Mouse (Mus musculus) subcutaneous adipose tissue, adult 2 months (tissue): ENCODE measurements around the gene Iqcm. TPM values are rescaled to one million over a fixed set of nuclear protein-coding genes. Genes with fewer than 3 reads are reported as not detected.

Source experiments
- polyA plus RNA-seq: library from polyadenylated mRNA; depleted of rRNA; stranded (reverse); fragments of >200 nt; gene quantifications from 2 replicates; pipeline ENCODE4 v1.2.3, GENCODE M21; 2012; ENCODE audit warnings: low replicate concordance; rRNA removed

Gene Iqcm
- not detected in 2 replicates for polyA plus RNA-seq

DNA sequence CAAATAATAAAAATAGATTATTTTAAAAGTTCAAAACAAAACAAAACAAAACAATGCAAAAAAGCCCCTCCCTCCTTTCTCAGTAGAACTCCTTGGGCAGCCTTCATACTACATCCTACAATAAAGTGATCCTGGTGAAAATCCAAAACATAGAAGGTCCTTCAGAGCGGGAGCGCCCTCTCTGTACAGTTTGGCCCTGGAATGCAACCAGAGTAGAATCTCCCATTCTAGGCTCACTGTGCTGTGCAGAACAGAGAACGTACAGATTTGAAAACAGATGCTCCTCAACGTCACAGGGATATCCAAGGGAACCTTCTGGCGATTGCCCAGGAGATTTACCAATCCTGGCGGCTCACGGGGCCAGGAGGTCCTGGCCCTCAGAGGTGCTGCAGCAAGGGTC is at the start of gene Iqcm:
Gene Iqcm (plus strand): TSS at position 301 of the 400 bp plus-strand sequence.

DNA sequence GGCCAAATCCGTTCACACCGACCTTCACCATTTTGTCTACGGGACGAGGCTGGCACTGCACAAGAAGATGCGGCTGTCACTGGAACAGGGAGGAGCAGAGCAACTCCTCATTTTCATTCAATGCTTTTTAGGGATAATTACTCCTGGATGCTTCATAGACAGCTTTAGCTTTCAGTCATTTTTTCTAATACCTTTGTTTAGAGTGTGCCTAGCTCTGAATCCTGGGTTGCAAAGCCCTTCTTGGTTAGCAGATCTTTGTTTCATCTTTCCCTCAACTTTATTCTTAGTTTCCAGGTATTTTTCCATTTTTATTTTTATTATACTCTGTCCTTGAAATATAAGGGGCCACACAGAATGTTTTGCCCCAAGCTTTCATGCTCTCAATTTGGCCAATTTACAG is 42.0 kb upstream of the Iqcm start, which contains the start of gene Gm10358:
Gene Gm10358 (minus strand): TSS at position 101 of the 400 bp plus-strand sequence.

Other genes with a start within 250 kb of the Iqcm start
- 0.77 and 37.7 TPM in 2 replicates for gene Rasd2, start 234.8 kb upstream of the Iqcm start, polyA plus RNA-seq
- gene Gm10358, start 42.1 kb upstream of the Iqcm start, polyA plus RNA-seq: 0.69 and 0.82 TPM in 2 replicates